Mouse (Mus musculus): ENCODE data around the gene Cdk14. TPM values are rescaled to one million over a fixed set of nuclear protein-coding genes. Genes with fewer than 3 reads are reported as not detected.

Gene Cdk14
- total RNA-seq, 1 experiment: 3.5 TPM

- TF ChIP-seq ZNF384 (IDR thresholded peaks at IDR 0.05; ENCODE audit: low read depth, low read length): no peak
- no peak for TF ChIP-seq HCFC1 (IDR thresholded peaks at IDR 0.05; ENCODE audit: borderline replicate concordance, insufficient read depth, low read length)
- no peak for TF ChIP-seq MAFK (IDR thresholded peaks at IDR 0.05; ENCODE audit: insufficient read depth, low read depth, low read length)
- TF ChIP-seq ZC3H11A (IDR thresholded peaks at IDR 0.05; ENCODE audit: borderline replicate concordance, low read depth, low read length): no peak
- no peak for TF ChIP-seq CHD2 (IDR thresholded peaks at IDR 0.05; ENCODE audit: low read depth, low read length)
- no peak overlapping the region for H3K9ac ChIP-seq (ENCODE audit: insufficient read depth, low read depth, low read length, poor library complexity, severe bottlenecking)
- no peaks in the 10 kb centered on the region for H3K36me3 ChIP-seq (ENCODE audit: control insufficient read depth, insufficient read depth, low read length, poor library complexity, severe bottlenecking)
- no peak overlapping the region for H3K4me3 ChIP-seq (ENCODE audit: insufficient read depth in 1 of 2, low read depth in 1 of 2, low read length in 2 of 2, poor library complexity in 1 of 2, severe bottlenecking in 1 of 2)
- H3K9me3 ChIP-seq (ENCODE audit: control insufficient read depth, insufficient read depth, low read depth, low read length): no peaks in the 10 kb centered on the region
- H3K27ac ChIP-seq (ENCODE audit: insufficient read depth, low read depth, low read length, poor library complexity, severe bottlenecking): no peak overlapping the region
- in situ Hi-C loops (cut with MboI; ENCODE audit: low sequenced_read_pairs in 2 of 2, unreplicated experiment in 2 of 2): no loop called here
- H3K4me1 ChIP-seq (ENCODE audit: control insufficient read depth in 2 of 2, insufficient read depth in 2 of 2, low read length in 2 of 2, poor library complexity in 1 of 2): no peaks in the 10 kb centered on the region
- no peak for DNase-seq (ENCODE audit: low read depth, low spot score)
Measured at GRCm38 (mm10) chr5:5116775-5117522, 303.2 kb downstream of the Cdk14 start.

DNA sequence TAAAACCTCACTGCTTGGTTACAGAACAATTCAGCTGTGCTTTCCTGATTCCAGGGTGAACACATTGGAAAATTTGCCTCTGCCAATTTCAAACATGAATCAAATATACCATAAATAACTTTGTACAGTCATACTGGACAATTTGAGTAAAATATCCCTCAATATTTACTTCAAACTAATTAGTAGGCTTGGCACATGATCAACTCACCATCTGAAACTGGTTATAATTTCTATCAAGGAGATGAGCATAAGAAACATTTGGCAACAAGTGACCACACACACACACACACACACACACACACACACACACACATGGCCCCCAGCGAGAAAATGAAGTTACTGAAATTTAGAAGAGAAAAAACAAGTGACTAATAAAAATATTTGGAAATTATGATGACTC is 304.6 kb downstream of the Cdk14 start:
- Histone ChIP-seq H3K4me1 (ENCODE audit: control insufficient read depth in 2 of 2, insufficient read depth in 2 of 2, low read length in 2 of 2, poor library complexity in 1 of 2) (no peaks in the 10 kb centered on the region), H3K4me3 (ENCODE audit: insufficient read depth in 1 of 2, low read depth in 1 of 2, low read length in 2 of 2, poor library complexity in 1 of 2, severe bottlenecking in 1 of 2) (no peak overlapping the region), H3K36me3 (ENCODE audit: control insufficient read depth, insufficient read depth, low read length, poor library complexity, severe bottlenecking) (no peaks in the 10 kb centered on the region), H3K27ac (ENCODE audit: insufficient read depth, low read depth, low read length, poor library complexity, severe bottlenecking) (no peak overlapping the region), H3K9me3 (ENCODE audit: control insufficient read depth, insufficient read depth, low read depth, low read length) (no peaks in the 10 kb centered on the region), H3K9ac (ENCODE audit: insufficient read depth, low read depth, low read length, poor library complexity, severe bottlenecking) (no peak overlapping the region)
- DNase-seq (ENCODE audit: low read depth, low spot score): no peak
- TF ChIP-seq ZNF384 (IDR thresholded peaks at IDR 0.05; ENCODE audit: low read depth, low read length) (no peak), MAFK (IDR thresholded peaks at IDR 0.05; ENCODE audit: insufficient read depth, low read depth, low read length) (no peak), CHD2 (IDR thresholded peaks at IDR 0.05; ENCODE audit: low read depth, low read length) (no peak), HCFC1 (IDR thresholded peaks at IDR 0.05; ENCODE audit: borderline replicate concordance, insufficient read depth, low read length) (no peak), ZC3H11A (IDR thresholded peaks at IDR 0.05; ENCODE audit: borderline replicate concordance, low read depth, low read length) (no peak)
- in situ Hi-C loops (cut with MboI; ENCODE audit: low sequenced_read_pairs in 2 of 2, unreplicated experiment in 2 of 2): no loop called here

- no peak overlapping the region for H3K4me3 ChIP-seq (ENCODE audit: insufficient read depth in 1 of 2, low read depth in 1 of 2, low read length in 2 of 2, poor library complexity in 1 of 2, severe bottlenecking in 1 of 2)
- no peaks in the 10 kb centered on the region for H3K9me3 ChIP-seq (ENCODE audit: control insufficient read depth, insufficient read depth, low read depth, low read length)
- in situ Hi-C loops (cut with MboI; ENCODE audit: low sequenced_read_pairs in 2 of 2, unreplicated experiment in 2 of 2): no loop called here
- no peaks in the 10 kb centered on the region for H3K4me1 ChIP-seq (ENCODE audit: control insufficient read depth in 2 of 2, insufficient read depth in 2 of 2, low read length in 2 of 2, poor library complexity in 1 of 2)
- no peaks in the 10 kb centered on the region for H3K36me3 ChIP-seq (ENCODE audit: control insufficient read depth, insufficient read depth, low read length, poor library complexity, severe bottlenecking)
- H3K27ac ChIP-seq (ENCODE audit: insufficient read depth, low read depth, low read length, poor library complexity, severe bottlenecking): no peak overlapping the region
- TF ChIP-seq ZNF384 (IDR thresholded peaks at IDR 0.05; ENCODE audit: low read depth, low read length) (no peak), MAFK (IDR thresholded peaks at IDR 0.05; ENCODE audit: insufficient read depth, low read depth, low read length) (no peak), CHD2 (IDR thresholded peaks at IDR 0.05; ENCODE audit: low read depth, low read length) (no peak), HCFC1 (IDR thresholded peaks at IDR 0.05; ENCODE audit: borderline replicate concordance, insufficient read depth, low read length) (no peak), ZC3H11A (IDR thresholded peaks at IDR 0.05; ENCODE audit: borderline replicate concordance, low read depth, low read length) (no peak)
- DNase-seq (ENCODE audit: low read depth, low spot score): no peak
- no peak overlapping the region for H3K9ac ChIP-seq (ENCODE audit: insufficient read depth, low read depth, low read length, poor library complexity, severe bottlenecking)
Measured at GRCm38 (mm10) chr5:5109621-5110020, 310.5 kb downstream of the Cdk14 start.

DNA sequence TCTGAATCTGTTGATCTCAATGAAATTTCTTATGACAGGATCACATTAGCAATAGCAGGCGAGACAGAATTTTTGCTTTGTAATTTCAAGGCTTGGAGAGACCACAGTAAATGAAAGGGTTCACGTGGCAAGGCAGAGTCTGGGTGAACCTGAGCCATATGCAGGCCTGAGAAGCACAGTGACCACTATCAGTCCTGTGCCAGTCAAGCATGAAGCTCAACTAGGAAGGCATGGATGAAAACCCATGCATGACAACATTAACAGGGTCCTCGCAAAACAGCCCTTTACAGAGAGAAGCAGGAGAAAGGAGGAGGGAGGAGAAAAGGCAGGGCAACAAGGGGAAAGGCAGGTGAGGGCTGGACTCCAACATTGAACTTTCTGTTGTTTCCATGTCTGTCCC is 311.1 kb downstream of the Cdk14 start:
- no peak for TF ChIP-seq MAFK (IDR thresholded peaks at IDR 0.05; ENCODE audit: insufficient read depth, low read depth, low read length)
- no peak for TF ChIP-seq HCFC1 (IDR thresholded peaks at IDR 0.05; ENCODE audit: borderline replicate concordance, insufficient read depth, low read length)
- TF ChIP-seq CHD2 (IDR thresholded peaks at IDR 0.05; ENCODE audit: low read depth, low read length): no peak
- TF ChIP-seq ZNF384 (IDR thresholded peaks at IDR 0.05; ENCODE audit: low read depth, low read length): no peak
- TF ChIP-seq ZC3H11A (IDR thresholded peaks at IDR 0.05; ENCODE audit: borderline replicate concordance, low read depth, low read length): no peak
- in situ Hi-C loops (cut with MboI; ENCODE audit: low sequenced_read_pairs in 2 of 2, unreplicated experiment in 2 of 2): no loop called here
- no peak overlapping the region for H3K27ac ChIP-seq (ENCODE audit: insufficient read depth, low read depth, low read length, poor library complexity, severe bottlenecking)
- H3K36me3 ChIP-seq (ENCODE audit: control insufficient read depth, insufficient read depth, low read length, poor library complexity, severe bottlenecking): no peaks in the 10 kb centered on the region
- H3K4me1 ChIP-seq (ENCODE audit: control insufficient read depth in 2 of 2, insufficient read depth in 2 of 2, low read length in 2 of 2, poor library complexity in 1 of 2): no peaks in the 10 kb centered on the region
- no peaks in the 10 kb centered on the region for H3K9me3 ChIP-seq (ENCODE audit: control insufficient read depth, insufficient read depth, low read depth, low read length)
- DNase-seq (ENCODE audit: low read depth, low spot score): no peak
- H3K9ac ChIP-seq (ENCODE audit: insufficient read depth, low read depth, low read length, poor library complexity, severe bottlenecking): no peak overlapping the region
- H3K4me3 ChIP-seq (ENCODE audit: insufficient read depth in 1 of 2, low read depth in 1 of 2, low read length in 2 of 2, poor library complexity in 1 of 2, severe bottlenecking in 1 of 2): no peak overlapping the region

All from ES-E14 (cell line).